Mouse (Mus musculus) left cerebral cortex, adult 8-10 months (tissue): ENCODE measurements at regions not wholly inside any gene's neighbourhood (a gene's known extent, or its start where the extent isn't known, plus 50 kb on each side); places are given as distances from the start of the nearest gene placed in this dataset.
"Not testable (repeated sequence)": the region's sequence is repeated elsewhere in the genome, so short reads cannot be mapped to it uniquely, and the experiment has no call there.

Source experiments
- DNase-seq, 2 experiments: peaks; one replicate each; pipeline ENCODE4 v3.0.0; 2022; ENCODE audit warnings: low spot score in 2 of 2

- no peak for DNase-seq
These were observed 254.7 kb upstream of the Pik3r1 start for GRCm38 (mm10) chr13:102022757-102023156.

- no peak for DNase-seq
These were observed 255.6 kb upstream of the Pik3r1 start for GRCm38 (mm10) chr13:102023624-102024023.

GRCm38 (mm10) chr13:102025138-102025537 is 257.1 kb upstream of the Pik3r1 start:
- no peak for DNase-seq

GRCm38 (mm10) chr13:102025547-102025946 is 257.5 kb upstream of the Pik3r1 start:
- DNase-seq: not testable (repeated sequence)

- no peak for DNase-seq
These were observed 263.4 kb upstream of the Pik3r1 start for GRCm38 (mm10) chr13:102031416-102031815.

- no peak for DNase-seq
These were observed 266.5 kb upstream of the Pik3r1 start for GRCm38 (mm10) chr13:102034484-102034883.

- DNase-seq: no peak
These were observed 268.0 kb upstream of the Pik3r1 start for GRCm38 (mm10) chr13:102036001-102036400.

GRCm38 (mm10) chr13:102036819-102037624 is 269.0 kb upstream of the Pik3r1 start:
- DNase-seq: no peak

- no peak for DNase-seq
These were observed 292.2 kb upstream of the Pik3r1 start for GRCm38 (mm10) chr13:102060213-102060612.

- DNase-seq: no peak
These were observed 296.7 kb upstream of the Pik3r1 start for GRCm38 (mm10) chr13:102064590-102065273.

GRCm38 (mm10) chr13:102065274-102065640 is 297.2 kb upstream of the Pik3r1 start:
- no peak for DNase-seq

- no peak for DNase-seq
These were observed 297.8 kb upstream of the Pik3r1 start for GRCm38 (mm10) chr13:102065796-102066195.

GRCm38 (mm10) chr13:102070740-102071139 is 302.7 kb upstream of the Pik3r1 start:
- DNase-seq: no peak

- DNase-seq: no peak
These were observed 304.3 kb upstream of the Pik3r1 start for GRCm38 (mm10) chr13:102072366-102072765.

GRCm38 (mm10) chr13:102087766-102088165 is 319.7 kb upstream of the Pik3r1 start:
- no peak for DNase-seq

GRCm38 (mm10) chr13:102089551-102089950 is 321.5 kb upstream of the Pik3r1 start:
- no peak for DNase-seq

- DNase-seq: no peak
These were observed 326.2 kb upstream of the Pik3r1 start for GRCm38 (mm10) chr13:102094193-102094592.

GRCm38 (mm10) chr13:102103161-102103560 is 335.1 kb upstream of the Pik3r1 start:
- no peak for DNase-seq

- DNase-seq: no peak
These were observed 338.2 kb upstream of the Pik3r1 start for GRCm38 (mm10) chr13:102106188-102106587.

GRCm38 (mm10) chr13:102108204-102108603 is 340.2 kb upstream of the Pik3r1 start:
- no peak for DNase-seq

GRCm38 (mm10) chr13:102108916-102109315 is 340.9 kb upstream of the Pik3r1 start:
- DNase-seq: no peak

- DNase-seq: no peak
These were observed 345.9 kb upstream of the Pik3r1 start for GRCm38 (mm10) chr13:102113941-102114340.

GRCm38 (mm10) chr13:102122341-102122740 is 354.3 kb upstream of the Pik3r1 start:
- DNase-seq: no peak
